Mouse (Mus musculus) liver, embryonic 13.5 days (tissue): ENCODE data around the gene Crbn. TPM values are rescaled to one million over a fixed set of nuclear protein-coding genes. Genes with fewer than 3 reads are reported as not detected.

Experiments used
- ATAC-seq: fragments of 200-750 bp; cut with Nextera tagmentation; 2 replicates; pipeline ENCODE4 v1.8.0; 2017; ENCODE audit warnings: low read depth, mild to moderate bottlenecking, moderate number of reproducible peaks, moderate library complexity
- DNase-seq: peaks from one replicate; pipeline ENCODE4 v3.0.0; 2022
- H3K27ac ChIP-seq: fragments of 300-500 bp; sonication (generic); 2 replicates; pipeline ENCODE4 v1.5.1; 2015; ENCODE audit warnings: moderate library complexity, mild to moderate bottlenecking, inconsistent platforms
- H3K27me3 ChIP-seq: fragments of 300-500 bp; sonication (generic); 2 replicates; pipeline ENCODE4 v1.6.1; 2015; ENCODE audit warnings: mild to moderate bottlenecking, inconsistent platforms
- H3K36me3 ChIP-seq: fragments of 300-500 bp; sonication (generic); 2 replicates; pipeline ENCODE4 v1.6.1; 2015; ENCODE audit warnings: mild to moderate bottlenecking, inconsistent platforms
- H3K4me1 ChIP-seq: fragments of 300-500 bp; sonication (generic); replicated peaks from 2 replicates; pipeline ENCODE4 v1.6.1; 2015; ENCODE audit warnings: inconsistent platforms
- H3K4me2 ChIP-seq: fragments of 300-500 bp; sonication (generic); 2 replicates; pipeline ENCODE4 v1.6.1; 2015; ENCODE audit warnings: inconsistent platforms, mild to moderate bottlenecking, moderate library complexity
- H3K4me3 ChIP-seq: fragments of 300-500 bp; sonication (generic); replicated peaks from 2 replicates; pipeline ENCODE4 v1.5.1; 2015; ENCODE audit warnings: mild to moderate bottlenecking, inconsistent platforms
- H3K9ac ChIP-seq: fragments of 300-500 bp; sonication (generic); 2 replicates; pipeline ENCODE4 v1.6.1; 2015; ENCODE audit warnings: mild to moderate bottlenecking, inconsistent platforms
- H3K9me3 ChIP-seq: fragments of 300-500 bp; sonication (generic); replicated peaks from 2 replicates; pipeline ENCODE4 v1.6.1; 2016; ENCODE audit warnings: inconsistent platforms
- WGBS: fragments of 180-500 bp; shearing (Covaris S2); methylation state at CpG from one replicate; pipeline ENCODE4 v1.1.7; 2015; ENCODE audit not compliant: insufficient replicate concordance; 5-methylcytosine and 5-hydroxymethylcytosine counted together
- polyA plus RNA-seq: library from polyadenylated mRNA; unstranded; fragments of >200 nt; fragmentation: Nextera tagmentation; extraction: Ambion mirVana; gene quantifications from 2 replicates; pipeline ENCODE4 v1.2.1, GENCODE M21; 2015

Gene Crbn
- polyA plus RNA-seq, 1 experiment from 2014 or later: 21.4 TPM

DNA sequence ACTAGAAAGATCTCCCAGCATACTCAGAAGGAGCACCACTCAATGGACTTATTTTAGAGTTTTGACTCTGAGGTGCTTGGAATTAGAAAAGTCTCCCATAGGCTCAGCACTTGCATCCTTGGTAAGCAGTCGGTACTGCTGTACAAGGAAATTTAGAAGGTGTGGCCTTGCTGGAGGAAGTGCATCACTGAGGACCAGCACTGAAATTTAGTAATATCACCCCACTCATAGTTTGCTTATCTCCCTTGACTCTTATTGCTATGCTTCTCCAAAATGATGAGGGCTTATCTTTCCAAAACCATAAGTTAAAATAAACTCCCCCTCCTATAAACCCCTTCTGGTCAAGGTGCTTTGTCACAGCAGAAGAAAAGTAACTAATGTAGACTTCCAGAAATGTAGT lies 38.4 kb downstream of the Crbn start:
- Histone ChIP-seq H3K9me3 (no peaks in the 10 kb centered on the region), H3K27ac (no peak overlapping the region), H3K36me3 (no peaks in the 10 kb centered on the region), H3K4me3 (no peak overlapping the region), H3K9ac (no peak overlapping the region), H3K27me3 (no peaks in the 10 kb centered on the region), H3K4me1 (0 out of 2 replicates have a peak, but pooled peaks cover 11% of the 10 kb centered on the region), H3K4me2 (no peak overlapping the region)
- 22% methylated on average over 1 of the region's 1 CpGs for WGBS
- no peak for DNase-seq
- ATAC-seq: peak; percentile 65; the same call in 1 of the 2 replicates

DNA sequence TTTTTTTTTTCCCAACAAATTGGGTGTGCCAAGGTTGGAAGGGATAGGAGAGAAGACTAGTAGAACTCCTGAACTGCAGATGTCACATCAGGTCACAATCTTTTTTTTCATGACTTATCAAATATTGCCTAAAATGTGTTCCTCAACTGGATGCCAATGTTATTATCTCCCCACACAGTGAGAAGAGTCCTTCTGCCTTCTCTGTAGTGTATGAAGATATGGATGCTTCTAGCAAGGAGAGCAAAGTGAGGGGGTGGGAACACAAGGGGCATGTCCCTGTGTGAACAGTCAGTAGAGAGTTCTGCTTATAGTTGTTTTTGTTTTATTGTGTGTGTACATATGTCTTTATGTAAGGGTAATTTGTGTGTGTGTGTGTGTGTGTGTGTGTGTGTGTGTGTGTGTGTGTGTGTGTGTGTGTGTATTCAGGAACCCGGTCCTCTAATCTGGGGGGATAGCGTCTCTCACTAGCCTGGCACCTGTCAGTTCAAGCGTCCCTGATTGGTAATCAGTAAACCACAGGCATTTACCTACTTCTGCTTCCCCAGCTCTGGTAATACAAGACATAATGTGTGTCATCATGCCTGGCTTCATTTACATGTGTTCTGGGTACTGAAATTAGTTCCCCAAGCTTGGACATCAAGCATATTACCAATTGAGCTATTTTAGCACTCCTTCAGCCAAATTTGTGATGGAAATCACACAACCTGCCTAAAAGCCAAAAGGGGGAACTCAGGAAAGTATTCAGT lies 39.2 kb downstream of the Crbn start:
- 0 out of 2 replicates have a peak, but pooled peaks cover 11% of the 10 kb centered on the region for H3K4me1 ChIP-seq
- H3K4me2 ChIP-seq: no peak overlapping the region
- no peak overlapping the region for H3K9ac ChIP-seq
- 16% methylated on average over 3 of the region's 3 CpGs for WGBS
- no peak overlapping the region for H3K4me3 ChIP-seq
- no peak for DNase-seq
- H3K27me3 ChIP-seq: no peaks in the 10 kb centered on the region
- H3K9me3 ChIP-seq: no peaks in the 10 kb centered on the region
- no peak for ATAC-seq
- no peaks in the 10 kb centered on the region for H3K36me3 ChIP-seq
- H3K27ac ChIP-seq: no peak overlapping the region

DNA sequence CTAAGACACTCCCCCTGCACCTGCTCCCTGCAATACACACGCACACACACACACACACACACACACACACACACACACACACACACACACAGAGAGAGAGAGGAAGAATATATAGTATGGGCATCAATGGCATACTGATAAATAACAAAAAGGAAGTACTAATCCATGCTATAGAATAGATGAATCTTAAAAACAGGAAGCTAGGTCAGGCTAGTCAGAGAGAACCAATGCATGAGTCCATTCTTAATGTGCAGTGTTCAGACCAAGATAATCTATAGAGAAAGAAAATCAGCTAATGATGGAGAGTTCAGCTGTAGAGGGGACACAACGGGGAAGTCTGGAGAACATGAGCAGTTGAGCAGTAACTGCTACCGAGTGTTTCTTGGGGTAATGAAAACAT lies 41.6 kb downstream of the Crbn start:
- Histone ChIP-seq H3K4me3 (no peak overlapping the region), H3K4me1 (0 out of 2 replicates have a peak, but pooled peaks cover 11% of the 10 kb centered on the region), H3K4me2 (no peak overlapping the region), H3K36me3 (no peaks in the 10 kb centered on the region), H3K9me3 (no peaks in the 10 kb centered on the region), H3K27ac (no peak overlapping the region), H3K27me3 (no peaks in the 10 kb centered on the region), H3K9ac (no peak overlapping the region)
- DNase-seq (no peak), ATAC-seq (no peak)
- 16% methylated on average over 2 of the region's 3 CpGs for WGBS

DNA sequence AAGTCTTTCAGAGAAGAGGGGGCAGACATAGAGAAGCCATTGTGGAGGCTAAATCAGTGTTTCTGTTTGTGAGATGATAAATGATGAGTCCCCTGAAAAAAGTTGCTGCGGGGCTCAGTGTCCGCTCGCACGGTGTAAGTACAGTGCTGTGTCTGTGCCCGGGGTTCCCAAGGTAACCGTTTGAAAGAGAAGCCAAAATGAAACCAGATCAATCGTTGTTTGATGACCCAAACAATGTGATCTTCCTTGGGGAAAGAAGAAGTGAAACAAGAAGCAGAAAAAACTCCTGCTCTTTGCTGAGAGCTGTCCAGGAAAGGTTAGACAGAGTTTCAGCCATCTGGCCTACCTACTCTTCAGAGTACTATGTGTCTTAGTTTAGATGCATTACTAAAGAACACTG lies 49.6 kb downstream of the Crbn start:
- no peak overlapping the region for H3K9ac ChIP-seq
- no peaks in the 10 kb centered on the region for H3K36me3 ChIP-seq
- DNase-seq: no peak
- no peaks in the 10 kb centered on the region for H3K27me3 ChIP-seq
- H3K4me2 ChIP-seq: no peak overlapping the region
- whole genome bisulfite sequencing: 76% methylated on average over 7 of the region's 7 CpGs
- H3K4me1 ChIP-seq: no peaks in the 10 kb centered on the region
- no peak overlapping the region for H3K4me3 ChIP-seq
- H3K9me3 ChIP-seq: no peaks in the 10 kb centered on the region
- ATAC-seq: no peak
- H3K27ac ChIP-seq: no peak overlapping the region

DNA sequence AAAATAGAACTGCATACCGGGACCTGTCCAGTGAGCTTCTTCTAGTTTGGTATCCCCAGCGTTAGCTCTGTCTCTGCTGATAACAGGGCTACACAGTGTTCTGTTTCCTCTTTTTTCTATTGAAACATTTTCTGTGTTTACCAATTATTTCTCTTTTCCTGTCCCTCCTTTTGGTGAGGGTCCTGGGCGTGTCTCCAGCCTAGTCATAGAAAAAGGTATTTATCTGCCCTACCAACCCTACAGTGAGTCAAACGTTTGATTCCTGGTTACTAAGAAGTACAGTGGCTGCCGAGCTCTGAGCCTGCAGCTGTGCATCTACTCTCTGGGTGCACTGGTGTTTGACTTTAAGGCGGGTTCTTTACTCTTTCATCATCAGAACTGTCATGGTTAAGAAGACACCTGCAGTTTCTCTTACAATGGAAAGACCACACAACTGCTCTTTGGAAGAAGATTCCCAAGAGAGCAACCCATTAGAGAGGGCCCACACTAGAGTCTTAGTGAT lies 50.9 kb downstream of the Crbn start, which contains the start of gene Il5ra:
Gene Il5ra (minus strand): TSS at position 151 of the 502 bp plus-strand sequence.
- Histone ChIP-seq H3K27ac (no peak within 1 kb of the TSS), H3K4me3 (no peak within 1 kb of the TSS), H3K4me2 (no peak within 1 kb of the TSS), H3K9ac (no peak within 1 kb of the TSS), H3K9me3 (no peaks in the 10 kb centered on the region), H3K4me1 (no peaks in the 10 kb centered on the region), H3K27me3 (no peaks in the 10 kb centered on the region), H3K36me3 (no peaks in the 10 kb centered on the region)
- DNase-seq (no peak), ATAC-seq (peak; percentile 39; the same call in 1 of the 2 replicates)
- 13% methylated on average over 6 of the region's 6 CpGs for WGBS

DNA sequence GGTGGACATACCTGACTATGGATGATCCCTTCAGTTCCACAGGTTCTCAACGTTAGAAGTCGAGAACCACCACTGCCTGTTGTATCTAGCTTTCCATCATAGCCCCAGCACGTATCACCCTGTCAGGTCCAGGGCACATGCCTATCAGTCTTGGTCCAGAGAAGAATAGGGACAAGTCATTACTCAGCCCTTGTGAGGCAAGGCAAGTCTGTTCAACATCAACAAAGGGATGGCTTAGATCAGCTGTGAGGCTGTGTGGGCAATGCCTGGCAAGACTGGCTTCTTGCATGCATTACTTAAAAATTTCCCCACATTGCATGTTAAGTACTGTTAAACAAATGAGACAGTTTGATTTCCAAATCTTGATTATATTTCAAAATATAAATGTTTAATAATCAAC lies 52.1 kb downstream of the Crbn start:
- WGBS: 48% methylated on average over 3 of the region's 3 CpGs
- Histone ChIP-seq H3K4me2 (no peak overlapping the region), H3K4me3 (no peak overlapping the region), H3K36me3 (no peaks in the 10 kb centered on the region), H3K9ac (no peak overlapping the region), H3K9me3 (no peaks in the 10 kb centered on the region), H3K27ac (no peak overlapping the region), H3K27me3 (no peaks in the 10 kb centered on the region), H3K4me1 (no peaks in the 10 kb centered on the region)
- DNase-seq (no peak), ATAC-seq (no peak)

DNA sequence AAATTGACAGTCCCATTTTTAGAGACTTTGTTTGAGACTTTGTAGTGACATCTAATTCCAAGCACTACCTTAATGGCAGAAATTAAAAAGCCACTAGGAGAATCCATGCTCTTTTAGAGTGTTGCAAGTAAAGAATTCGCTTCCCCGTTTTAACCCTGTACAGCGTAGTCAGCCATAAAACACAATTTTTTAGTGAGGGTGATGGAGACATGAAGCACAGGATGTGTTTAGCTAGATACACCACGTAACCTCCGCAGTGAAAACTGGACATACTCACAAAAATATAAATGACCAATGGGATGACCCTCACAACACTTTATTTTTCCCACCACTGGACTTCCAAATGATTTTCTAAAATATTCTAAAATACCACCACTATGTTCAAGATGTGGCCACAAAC lies 52.6 kb downstream of the Crbn start:
- Histone ChIP-seq H3K9me3 (no peaks in the 10 kb centered on the region), H3K27me3 (no peaks in the 10 kb centered on the region), H3K4me2 (no peak overlapping the region), H3K36me3 (no peaks in the 10 kb centered on the region), H3K4me3 (no peak overlapping the region), H3K9ac (no peak overlapping the region), H3K27ac (no peak overlapping the region), H3K4me1 (no peaks in the 10 kb centered on the region)
- DNase-seq: no peak
- 80% methylated on average over 5 of the region's 5 CpGs for WGBS
- no peak for ATAC-seq

DNA sequence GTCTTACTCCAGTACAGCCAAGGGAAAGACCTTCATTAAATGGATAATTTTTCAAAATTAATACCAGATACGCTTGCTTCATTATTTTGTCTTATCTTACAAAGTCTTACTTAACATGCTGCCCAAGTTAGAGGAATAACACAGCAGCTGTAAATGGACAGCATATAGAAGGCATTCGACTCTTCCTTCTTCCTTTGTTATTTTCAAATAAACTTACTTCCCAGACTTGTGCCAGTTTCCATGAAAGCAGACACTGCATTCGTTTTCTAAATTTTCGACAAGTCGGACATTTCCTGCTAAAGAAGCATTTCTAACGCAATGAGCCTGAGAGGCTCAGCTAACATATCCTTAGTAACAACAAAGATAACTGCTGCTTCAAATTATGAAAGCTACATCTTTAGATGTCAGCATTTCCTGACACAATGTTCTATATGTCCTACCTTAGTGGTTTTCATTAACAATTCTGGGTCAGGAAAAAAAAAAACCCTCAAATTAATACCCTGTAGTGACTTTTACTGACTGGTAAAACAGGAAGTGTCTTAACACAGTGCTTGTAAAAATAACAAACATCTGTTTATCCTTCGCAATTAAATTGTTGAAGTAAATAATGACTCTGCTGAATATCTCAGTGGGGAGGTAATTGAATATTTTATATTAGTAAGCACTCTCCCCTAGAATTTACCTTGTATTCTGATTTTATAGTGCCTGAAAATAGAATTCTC lies 54.0 kb downstream of the Crbn start:
- no peaks in the 10 kb centered on the region for H3K9me3 ChIP-seq
- no peak overlapping the region for H3K27ac ChIP-seq
- DNase-seq (no peak), ATAC-seq (no peak)
- H3K4me1 ChIP-seq: no peaks in the 10 kb centered on the region
- 49% methylated on average over 7 of the region's 7 CpGs for WGBS
- no peak overlapping the region for H3K9ac ChIP-seq
- no peak overlapping the region for H3K4me2 ChIP-seq
- H3K27me3 ChIP-seq: no peaks in the 10 kb centered on the region
- no peak overlapping the region for H3K4me3 ChIP-seq
- no peaks in the 10 kb centered on the region for H3K36me3 ChIP-seq

DNA sequence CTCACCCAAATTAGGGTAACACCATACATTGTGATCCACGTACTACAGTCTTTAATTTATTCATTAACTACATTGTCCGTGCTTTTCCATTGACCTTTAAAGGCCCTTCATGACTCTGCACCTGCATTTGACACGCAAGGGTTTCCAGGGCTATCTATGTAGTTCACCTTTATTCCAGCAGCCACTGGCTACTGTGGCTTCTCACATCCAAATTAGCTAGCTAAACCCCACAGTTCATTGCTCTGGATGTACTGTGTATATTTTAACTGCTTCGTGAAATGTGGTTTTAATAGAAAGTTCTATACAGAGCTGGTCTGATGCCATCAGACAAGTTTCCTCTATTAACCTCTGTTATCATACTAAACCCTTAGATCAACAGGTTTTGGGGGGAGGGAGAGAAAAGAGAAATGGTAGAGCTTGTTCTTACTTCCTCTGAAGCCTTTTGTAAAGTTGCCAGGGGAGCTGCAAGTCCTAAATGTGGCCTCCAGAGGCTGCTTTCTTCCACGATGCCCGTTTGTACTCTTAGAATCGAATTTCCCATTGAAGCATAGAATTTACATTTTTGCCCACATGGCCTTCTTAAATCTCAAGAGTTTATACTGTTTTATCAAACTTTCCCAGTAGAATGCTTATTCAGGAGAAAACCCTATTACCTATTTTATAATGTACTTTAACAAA lies 56.2 kb downstream of the Crbn start:
- ATAC-seq: no peak
- H3K27ac ChIP-seq: no peak overlapping the region
- H3K36me3 ChIP-seq: no peaks in the 10 kb centered on the region
- H3K4me3 ChIP-seq: no peak overlapping the region
- no peak for DNase-seq
- H3K9ac ChIP-seq: no peak overlapping the region
- H3K9me3 ChIP-seq: no peaks in the 10 kb centered on the region
- H3K4me2 ChIP-seq: no peak overlapping the region
- WGBS: 58% methylated on average over 7 of the region's 7 CpGs
- H3K27me3 ChIP-seq: no peaks in the 10 kb centered on the region
- H3K4me1 ChIP-seq: no peaks in the 10 kb centered on the region

DNA sequence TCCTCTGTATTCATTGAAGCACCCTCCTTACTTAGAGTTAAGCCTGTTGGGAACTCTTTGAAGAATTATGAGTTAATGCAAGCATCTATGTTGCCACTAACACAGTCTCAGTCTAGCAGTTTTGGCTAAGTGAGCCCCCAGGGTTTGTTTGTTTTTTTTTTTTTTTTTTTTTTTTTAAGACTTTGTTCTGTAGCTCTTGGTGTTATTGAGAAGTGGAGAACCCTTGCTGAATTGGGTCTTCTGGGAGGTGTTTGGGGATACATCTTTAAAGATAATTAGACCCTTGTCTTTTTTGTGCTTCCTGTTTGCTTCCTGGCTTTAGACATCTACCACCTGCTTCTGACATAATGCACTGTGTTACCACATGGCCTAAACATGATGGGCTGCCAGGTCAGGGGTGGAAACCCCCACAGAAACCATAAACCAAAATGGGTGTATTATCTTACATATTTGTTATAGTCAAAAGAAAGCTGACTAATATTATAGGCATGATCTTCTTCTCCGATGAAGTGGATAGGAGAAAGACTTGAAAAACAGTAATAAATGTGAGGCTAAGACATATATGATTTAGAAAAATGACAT lies 59.5 kb downstream of the Crbn start:
- no peak overlapping the region for H3K4me2 ChIP-seq
- H3K4me3 ChIP-seq: no peak overlapping the region
- no peak for ATAC-seq
- no peaks in the 10 kb centered on the region for H3K36me3 ChIP-seq
- no peak for DNase-seq
- 65% methylated on average over 1 of the region's 1 CpGs for WGBS
- no peaks in the 10 kb centered on the region for H3K9me3 ChIP-seq
- no peaks in the 10 kb centered on the region for H3K27me3 ChIP-seq
- H3K4me1 ChIP-seq: no peaks in the 10 kb centered on the region
- H3K27ac ChIP-seq: no peak overlapping the region
- no peak overlapping the region for H3K9ac ChIP-seq

DNA sequence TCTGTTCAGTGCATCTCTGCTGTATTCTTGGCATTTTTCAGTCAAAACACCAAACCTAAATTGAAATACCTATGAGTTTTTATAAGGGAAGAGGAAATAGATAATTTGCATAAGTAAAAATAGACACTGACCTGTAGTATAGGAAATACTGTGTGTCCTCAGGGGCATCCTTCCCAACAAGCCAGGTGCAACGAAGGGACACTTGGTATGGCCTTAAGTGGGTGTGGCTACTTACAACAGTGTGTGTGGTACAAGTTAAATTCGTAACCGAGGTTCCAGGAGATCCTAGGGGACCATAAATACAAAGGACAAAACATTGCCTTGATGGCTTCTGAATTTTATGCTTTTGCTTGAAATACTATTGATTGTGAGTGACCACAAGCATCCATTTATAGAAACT lies 61.6 kb downstream of the Crbn start:
- 48% methylated on average over 3 of the region's 3 CpGs for WGBS
- H3K36me3 ChIP-seq: no peaks in the 10 kb centered on the region
- H3K27ac ChIP-seq: no peak overlapping the region
- H3K4me3 ChIP-seq: no peak overlapping the region
- no peaks in the 10 kb centered on the region for H3K9me3 ChIP-seq
- DNase-seq (no peak), ATAC-seq (no peak)
- H3K9ac ChIP-seq: no peak overlapping the region
- H3K27me3 ChIP-seq: no peaks in the 10 kb centered on the region
- H3K4me2 ChIP-seq: no peak overlapping the region
- no peaks in the 10 kb centered on the region for H3K4me1 ChIP-seq
